Mouse (Mus musculus) midbrain, embryonic 11.5 days (tissue): ENCODE results near the gene Ncam1. TPM values are rescaled to one million over a fixed set of nuclear protein-coding genes. Genes with fewer than 3 reads are reported as not detected.

Source experiments
- ATAC-seq: fragments of 200-750 bp; cut with Nextera tagmentation; 2 replicates; pipeline ENCODE4 v1.8.0; 2017; ENCODE audit warnings: moderate TSS enrichment, moderate library complexity; ENCODE audit not compliant: low FRiP score
- DNase-seq: peaks from one replicate; pipeline ENCODE4 v3.0.0; 2015; ENCODE audit warnings: low spot score; ENCODE audit errors: missing footprints
- H3K27ac ChIP-seq: fragments of 300-500 bp; sonication (generic); 2 replicates; pipeline ENCODE4 v1.5.1; 2014; ENCODE audit warnings: low read depth, low read length
- H3K27me3 ChIP-seq: fragments of 300-500 bp; sonication (generic); 2 replicates; pipeline ENCODE4 v1.6.1; 2014; ENCODE audit warnings: mild to moderate bottlenecking, low read length, moderate library complexity, mixed read lengths; ENCODE audit not compliant: control insufficient read depth, insufficient read depth
- H3K36me3 ChIP-seq: fragments of 300-500 bp; sonication (generic); 2 replicates; pipeline ENCODE4 v1.6.1; 2014; ENCODE audit warnings: mild to moderate bottlenecking, low read length, moderate library complexity, mixed read lengths; ENCODE audit not compliant: control insufficient read depth, insufficient read depth
- H3K4me1 ChIP-seq: fragments of 300-500 bp; sonication (generic); 2 replicates; pipeline ENCODE4 v1.6.1; 2014; ENCODE audit warnings: low read length; ENCODE audit not compliant: control insufficient read depth, insufficient read depth
- H3K4me2 ChIP-seq: fragments of 300-500 bp; sonication (generic); 2 replicates; pipeline ENCODE4 v1.6.1; 2014; ENCODE audit warnings: mild to moderate bottlenecking, moderate library complexity
- H3K4me3 ChIP-seq: fragments of 300-500 bp; sonication (generic); 2 replicates; pipeline ENCODE4 v1.5.1; 2014; ENCODE audit warnings: low read depth, low read length
- H3K9ac ChIP-seq: fragments of 300-500 bp; sonication (generic); 2 replicates; pipeline ENCODE4 v1.6.1; 2014; ENCODE audit warnings: low read length
- H3K9me3 ChIP-seq: fragments of 300-500 bp; sonication (generic); 2 replicates; pipeline ENCODE4 v1.6.1; 2016; ENCODE audit warnings: low read length; ENCODE audit not compliant: control insufficient read depth
- WGBS: fragments of 180-500 bp; shearing (Covaris S2); extraction: QIAGEN DNeasy Blood & Tissue Kit; methylation state at CpG from one replicate; pipeline ENCODE4 v1.1.7; 2014; 5-methylcytosine and 5-hydroxymethylcytosine counted together
- polyA plus RNA-seq: library from polyadenylated mRNA; unstranded; fragments of >200 nt; fragmentation: Nextera tagmentation; extraction: Ambion mirVana; gene quantifications from 2 replicates; pipeline ENCODE4 v1.2.1, GENCODE M21; 2014

Gene Ncam1
- polyA plus RNA-seq, 1 experiment from 2014 or later, result 107 TPM

- Histone ChIP-seq H3K4me2 (no peak overlapping the region), H3K9me3 (no peaks in the 10 kb centered on the region), H3K9ac (no peak overlapping the region), H3K27ac (no peak overlapping the region), H3K36me3 (no peaks in the 10 kb centered on the region), H3K27me3 (no peaks in the 10 kb centered on the region), H3K4me3 (no peak overlapping the region), H3K4me1 (peaks cover 15% of the 10 kb centered on the region)
- peak; percentile 21 for DNase-seq
- ATAC-seq, result no peak
- WGBS, result 84% methylated on average over 2 of the region's 2 CpGs
Observed at GRCm38 (mm10) chr9:49608191-49608590, 190.5 kb downstream of the Ncam1 start.

- Histone ChIP-seq H3K27me3 (no peaks in the 10 kb centered on the region), H3K4me3 (no peak overlapping the region), H3K4me2 (no peak overlapping the region), H3K4me1 (peaks cover 15% of the 10 kb centered on the region), H3K36me3 (no peaks in the 10 kb centered on the region), H3K27ac (peak overlapping the region; percentile 26; the same call in 1 of the 2 replicates), H3K9me3 (no peaks in the 10 kb centered on the region), H3K9ac (no peak overlapping the region)
- ATAC-seq (peak; percentile 30; the same call in 1 of the 2 replicates), DNase-seq (peak; percentile 85)
- WGBS, result 61% methylated on average over 2 of the region's 2 CpGs
Observed at GRCm38 (mm10) chr9:49606717-49607116, 192.0 kb downstream of the Ncam1 start.

GRCm38 (mm10) chr9:49606317-49606716 lies 192.4 kb downstream of the Ncam1 start:
- Histone ChIP-seq H3K9ac (no peak overlapping the region), H3K4me2 (no peak overlapping the region), H3K4me1 (peaks cover 15% of the 10 kb centered on the region), H3K4me3 (no peak overlapping the region), H3K27me3 (no peaks in the 10 kb centered on the region), H3K9me3 (no peaks in the 10 kb centered on the region), H3K36me3 (no peaks in the 10 kb centered on the region), H3K27ac (no peak overlapping the region)
- DNase-seq (peak; percentile 90), ATAC-seq (peak; percentile 95)
- 17% methylated on average over 5 of the region's 5 CpGs for WGBS

GRCm38 (mm10) chr9:49605791-49606190 lies 192.9 kb downstream of the Ncam1 start:
- H3K27me3 ChIP-seq, result no peaks in the 10 kb centered on the region
- H3K27ac ChIP-seq, result no peak overlapping the region
- no peak overlapping the region for H3K4me2 ChIP-seq
- peaks cover 15% of the 10 kb centered on the region for H3K4me1 ChIP-seq
- H3K4me3 ChIP-seq, result no peak overlapping the region
- 62% methylated on average over 4 of the region's 4 CpGs for WGBS
- no peak overlapping the region for H3K9ac ChIP-seq
- peak; percentile 88 for DNase-seq
- no peak for ATAC-seq
- no peaks in the 10 kb centered on the region for H3K36me3 ChIP-seq
- no peaks in the 10 kb centered on the region for H3K9me3 ChIP-seq

- 86% methylated on average over 3 of the region's 3 CpGs for WGBS
- Histone ChIP-seq H3K9ac (no peak overlapping the region), H3K36me3 (no peaks in the 10 kb centered on the region), H3K9me3 (no peaks in the 10 kb centered on the region), H3K27me3 (no peaks in the 10 kb centered on the region), H3K4me3 (no peak overlapping the region), H3K27ac (no peak overlapping the region), H3K4me1 (peaks cover 15% of the 10 kb centered on the region), H3K4me2 (no peak overlapping the region)
- DNase-seq (no peak), ATAC-seq (no peak)
Observed at GRCm38 (mm10) chr9:49605351-49605750, 193.4 kb downstream of the Ncam1 start.

- Histone ChIP-seq H3K4me3 (no peak overlapping the region), H3K9ac (no peak overlapping the region), H3K4me2 (no peak overlapping the region), H3K36me3 (no peaks in the 10 kb centered on the region), H3K4me1 (peaks cover 4% of the 10 kb centered on the region), H3K9me3 (no peaks in the 10 kb centered on the region), H3K27ac (no peak overlapping the region), H3K27me3 (no peaks in the 10 kb centered on the region)
- DNase-seq, result peak; percentile 49
- no peak for ATAC-seq
- 88% methylated on average over 4 of the region's 4 CpGs for WGBS
Observed at GRCm38 (mm10) chr9:49601215-49601614, 197.5 kb downstream of the Ncam1 start.

- H3K4me1 ChIP-seq, result peaks cover 11% of the 10 kb centered on the region
Observed at GRCm38 (mm10) chr9:49595635-49596348, 202.9 kb downstream of the Ncam1 start.

GRCm38 (mm10) chr9:49594876-49595634 lies 203.7 kb downstream of the Ncam1 start:
- Histone ChIP-seq H3K9ac (no peak overlapping the region), H3K36me3 (no peaks in the 10 kb centered on the region), H3K4me3 (no peak overlapping the region), H3K4me1 (peaks cover 11% of the 10 kb centered on the region), H3K9me3 (no peaks in the 10 kb centered on the region), H3K27me3 (no peaks in the 10 kb centered on the region), H3K27ac (no peak overlapping the region), H3K4me2 (no peak overlapping the region)
- WGBS, result 45% methylated on average over 7 of the region's 7 CpGs
- ATAC-seq (no peak), DNase-seq (peak; percentile 82)

More at GRCm38 (mm10) chr9:49595635-49596348, 202.9 kb downstream of the Ncam1 start:
- Histone ChIP-seq H3K27ac (no peak overlapping the region), H3K4me2 (no peak overlapping the region), H3K27me3 (no peaks in the 10 kb centered on the region), H3K4me3 (no peak overlapping the region), H3K9me3 (no peaks in the 10 kb centered on the region), H3K36me3 (no peaks in the 10 kb centered on the region), H3K9ac (no peak overlapping the region)
- ATAC-seq, result no peak
- peak; percentile 83 for DNase-seq
- 57% methylated on average over 11 of the region's 11 CpGs for WGBS

GRCm38 (mm10) chr9:49593951-49594536 lies 204.7 kb downstream of the Ncam1 start:
- no peak overlapping the region for H3K27ac ChIP-seq
- H3K27me3 ChIP-seq, result no peaks in the 10 kb centered on the region
- H3K36me3 ChIP-seq, result no peaks in the 10 kb centered on the region
- peaks cover 11% of the 10 kb centered on the region for H3K4me1 ChIP-seq
- H3K4me2 ChIP-seq, result no peak overlapping the region
- no peak overlapping the region for H3K9ac ChIP-seq
- 71% methylated on average over 10 of the region's 10 CpGs for WGBS
- no peak for ATAC-seq
- no peak overlapping the region for H3K4me3 ChIP-seq
- DNase-seq, result peak; percentile 47
- no peaks in the 10 kb centered on the region for H3K9me3 ChIP-seq
